Mouse (Mus musculus) lung, adult 2 months (tissue): ENCODE results near the gene Barx2.

Source experiments
- CTCF ChIP-seq: fragments of 200-500 bp; IDR thresholded peaks from 2 replicates; pipeline ENCODE4 v1.5.1; 2011; ENCODE audit warnings: mild to moderate bottlenecking, low read length, control low read depth; ENCODE audit not compliant: insufficient read depth
- POLR2A ChIP-seq: fragments of 200-500 bp; IDR thresholded peaks from 2 replicates; pipeline ENCODE4 v1.6.1; 2011; ENCODE audit warnings: low read depth, mild to moderate bottlenecking, control low read depth, low read length, borderline replicate concordance; ENCODE audit errors: extremely low read depth

GRCm38 (mm10) chr9:31868823-31869460 is 44.3 kb downstream of the Barx2 start:
- TF ChIP-seq CTCF, result no peak
- TF ChIP-seq POLR2A, result no peak
